Mouse (Mus musculus) testis, adult 2 months (tissue): ENCODE measurements around the gene 9430015G10Rik. TPM values are rescaled to one million over a fixed set of nuclear protein-coding genes. Genes with fewer than 3 reads are reported as not detected.

Experiments
- H3K27ac ChIP-seq: fragments of 200-500 bp; 2 replicates; pipeline ENCODE4 v1.5.1; 2012; ENCODE audit warnings: low read depth, low read length; ENCODE audit not compliant: control insufficient read depth, insufficient read depth
- H3K27me3 ChIP-seq: fragments of 200-500 bp; 2 replicates; pipeline ENCODE4 v1.6.1; 2012; ENCODE audit warnings: mild to moderate bottlenecking, low read length, moderate library complexity; ENCODE audit not compliant: control insufficient read depth, insufficient read depth
- H3K36me3 ChIP-seq: fragments of 200-500 bp; 2 replicates; pipeline ENCODE4 v1.6.1; 2012; ENCODE audit warnings: mild to moderate bottlenecking, low read length; ENCODE audit not compliant: control insufficient read depth, insufficient read depth
- H3K4me1 ChIP-seq: fragments of 200-500 bp; 2 replicates; pipeline ENCODE4 v1.6.1; 2012; ENCODE audit warnings: low read length; ENCODE audit not compliant: control insufficient read depth, insufficient read depth
- H3K4me3 ChIP-seq: fragments of 200-500 bp; 2 replicates; pipeline ENCODE4 v1.5.1; 2012; ENCODE audit warnings: low read depth, mild to moderate bottlenecking, low read length, moderate library complexity, mixed read lengths; ENCODE audit not compliant: control insufficient read depth
- CTCF ChIP-seq: fragments of 200-500 bp; IDR thresholded peaks from 2 replicates; pipeline ENCODE4 v1.5.1; 2012; ENCODE audit warnings: low read depth, mild to moderate bottlenecking, inconsistent platforms, low read length, moderate library complexity; ENCODE audit not compliant: control insufficient read depth, insufficient read depth, insufficient replicate concordance
- POLR2A ChIP-seq: fragments of 200-500 bp; IDR thresholded peaks from 2 replicates; pipeline ENCODE4 v1.6.1; 2012; ENCODE audit warnings: low read depth, mild to moderate bottlenecking, inconsistent platforms, low read length, moderate library complexity; ENCODE audit not compliant: control insufficient read depth
- polyA plus RNA-seq: library from polyadenylated mRNA; depleted of rRNA; stranded (reverse); fragments of >200 nt; gene quantifications from 2 replicates; pipeline ENCODE4 v1.2.3, GENCODE M21; 2012

9430015G10Rik gene
- polyA plus RNA-seq, 1 experiment: 121 TPM

DNA sequence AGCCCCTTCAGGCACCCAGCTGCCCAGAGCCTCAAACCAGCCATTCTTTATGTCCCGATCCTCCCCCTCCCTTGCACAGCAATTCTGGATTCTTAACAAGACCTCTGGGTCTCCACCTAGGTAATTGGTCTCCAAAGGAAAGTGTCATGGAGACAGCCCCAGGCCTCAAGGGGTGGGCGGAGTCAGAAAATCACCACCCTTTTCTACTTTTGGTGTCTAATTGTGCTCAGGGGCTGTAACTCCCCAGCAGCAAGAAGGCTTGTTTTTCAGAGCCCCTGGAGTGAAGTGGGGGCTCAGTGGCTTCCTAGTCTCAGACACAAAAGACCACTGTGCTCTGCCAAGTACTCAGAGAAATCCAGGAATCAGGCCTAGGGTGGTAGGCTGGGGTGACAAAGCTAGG is 39.1 kb upstream of the 9430015G10Rik start:
- no peaks in the 10 kb centered on the region for H3K4me1 ChIP-seq
- no peak for TF ChIP-seq POLR2A
- no peaks in the 10 kb centered on the region for H3K36me3 ChIP-seq
- no peak overlapping the region for H3K27ac ChIP-seq
- H3K4me3 ChIP-seq: no peak overlapping the region
- no peaks in the 10 kb centered on the region for H3K27me3 ChIP-seq

DNA sequence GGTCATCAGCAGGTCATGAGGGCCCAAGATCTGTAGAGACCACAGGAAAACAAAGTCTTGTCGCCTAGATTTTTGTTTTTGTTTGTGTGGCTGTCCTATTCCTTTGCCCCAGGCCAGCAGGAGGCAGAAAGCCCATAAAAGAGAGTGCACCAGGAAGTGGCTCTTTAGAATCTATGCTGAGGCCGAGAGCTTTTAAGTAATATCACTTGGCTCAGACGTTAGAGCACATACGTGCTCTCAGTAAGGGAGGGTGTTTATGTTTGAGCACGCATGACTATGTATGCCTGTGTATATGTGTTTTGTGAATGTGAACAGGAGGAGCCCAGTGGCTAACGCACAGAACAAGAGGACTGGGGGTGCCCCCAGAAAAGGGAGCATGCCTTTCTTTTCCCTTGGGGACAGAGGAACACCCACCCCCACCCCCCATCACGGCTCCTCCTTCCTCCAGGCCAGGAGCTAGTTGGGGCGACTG is 32.8 kb upstream of the 9430015G10Rik start:
- TF ChIP-seq CTCF (no peak), POLR2A (no peak)
- H3K27ac ChIP-seq: no peak overlapping the region
- H3K36me3 ChIP-seq: no peaks in the 10 kb centered on the region
- no peak overlapping the region for H3K4me3 ChIP-seq
- H3K27me3 ChIP-seq: no peaks in the 10 kb centered on the region
- peaks cover 7% of the 10 kb centered on the region for H3K4me1 ChIP-seq

DNA sequence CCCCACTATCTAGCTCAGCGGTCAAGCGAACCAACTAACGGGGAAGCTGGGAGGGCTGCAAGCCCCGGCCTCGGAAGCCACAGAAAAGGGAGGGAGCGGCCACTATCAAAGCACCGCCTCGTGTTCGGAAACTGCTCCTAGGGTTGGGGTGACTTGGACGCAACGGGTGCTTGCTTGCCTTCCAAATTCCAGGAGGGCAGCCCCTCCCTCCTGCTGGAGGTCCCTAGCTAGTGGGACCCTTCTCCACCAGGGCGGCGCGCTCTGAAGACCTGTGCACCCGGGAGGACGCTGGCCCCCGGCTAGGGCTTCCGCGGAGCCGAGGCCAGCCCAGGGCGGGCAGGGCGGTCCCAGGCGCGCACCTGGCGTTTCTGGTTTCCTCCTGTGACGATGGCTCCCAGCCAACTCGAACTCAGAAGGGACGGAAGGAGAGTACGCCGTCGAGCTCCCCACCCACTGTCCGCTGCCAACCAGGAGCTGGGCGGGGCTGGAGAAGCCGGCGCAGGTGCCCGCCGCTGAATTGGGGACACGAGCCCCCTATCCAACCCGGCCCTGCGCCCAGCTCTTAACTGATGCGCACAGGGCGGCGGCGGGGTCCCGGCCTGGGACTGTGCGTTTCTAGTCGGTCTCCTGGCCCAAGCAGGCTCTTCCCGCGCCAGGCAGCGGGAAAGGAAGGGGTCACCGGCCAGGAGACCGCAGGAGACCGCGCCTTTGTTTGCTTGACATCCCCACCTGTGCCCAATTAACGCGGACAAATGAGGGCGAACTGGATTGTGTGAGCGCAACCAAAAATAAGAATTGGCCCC is 32.1 kb upstream of the 9430015G10Rik start:
- H3K4me3 ChIP-seq: peak overlapping the region; percentile 28

DNA sequence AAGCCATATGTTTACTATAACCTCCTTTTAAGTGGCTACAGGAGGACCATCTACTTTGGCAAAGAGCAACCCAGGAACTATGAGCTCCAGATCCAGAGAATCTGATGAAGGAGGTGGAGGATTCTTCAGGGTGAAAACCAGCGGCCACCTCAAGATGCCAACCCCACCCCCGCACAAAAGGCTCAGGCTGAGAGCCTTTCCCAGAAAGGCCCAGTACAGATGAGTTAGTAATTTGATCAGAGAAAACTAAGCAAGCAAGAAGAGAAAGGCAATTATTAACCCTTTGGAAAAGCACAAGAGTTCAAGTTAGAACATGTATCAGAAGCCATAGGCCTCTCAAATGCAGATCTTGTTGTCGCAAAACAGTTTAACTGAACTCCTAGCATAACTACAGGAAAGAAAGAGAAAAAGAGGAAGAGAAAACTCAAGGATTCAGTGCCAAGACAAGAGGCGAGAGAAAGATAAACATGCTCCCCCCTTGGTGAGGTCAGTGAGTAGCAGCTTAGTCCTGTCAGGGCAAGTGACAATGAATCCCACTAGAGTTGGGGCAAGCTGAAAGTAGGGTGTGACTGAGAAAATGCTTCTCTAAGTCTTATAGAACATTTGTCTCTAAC is 27.1 kb upstream of the 9430015G10Rik start:
- H3K27ac ChIP-seq: peak overlapping the region; percentile 43
- TF ChIP-seq CTCF: no peak
- no peak for TF ChIP-seq POLR2A

More for the DNA sequence above, 32.1 kb upstream of the 9430015G10Rik start:
- H3K4me1 ChIP-seq: peaks cover 7% of the 10 kb centered on the region
- TF ChIP-seq POLR2A (no peak), CTCF (no peak)
- H3K27ac ChIP-seq: no peak overlapping the region
- H3K27me3 ChIP-seq: no peaks in the 10 kb centered on the region
- H3K36me3 ChIP-seq: no peaks in the 10 kb centered on the region

DNA sequence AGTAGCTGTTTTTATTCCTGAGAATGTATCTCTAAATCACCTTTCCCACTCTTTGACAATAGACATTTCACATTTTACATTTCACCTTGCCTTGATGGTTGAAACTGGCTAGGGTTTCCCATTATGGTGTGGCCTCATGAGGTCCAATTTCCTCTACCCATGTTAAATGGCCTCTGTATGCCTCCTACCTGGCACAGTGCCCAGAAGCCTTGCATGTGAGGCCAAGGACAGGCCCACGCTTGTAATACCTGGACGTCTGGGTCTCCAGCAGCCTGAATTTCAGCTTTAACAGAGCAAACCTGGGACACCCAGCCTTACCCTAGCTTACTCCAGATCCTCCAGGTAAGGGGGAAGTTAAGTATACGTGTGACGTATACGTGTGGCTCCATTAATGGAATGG is 26.4 kb upstream of the 9430015G10Rik start:
- no peaks in the 10 kb centered on the region for H3K36me3 ChIP-seq
- peak overlapping the region; percentile 78 for H3K27ac ChIP-seq
- no peak overlapping the region for H3K4me3 ChIP-seq
- peaks cover 14% of the 10 kb centered on the region for H3K4me1 ChIP-seq
- H3K27me3 ChIP-seq: no peaks in the 10 kb centered on the region
- TF ChIP-seq POLR2A (no peak), CTCF (no peak)

More for the DNA sequence above, 27.1 kb upstream of the 9430015G10Rik start:
- no peak overlapping the region for H3K4me3 ChIP-seq
- H3K36me3 ChIP-seq: no peaks in the 10 kb centered on the region
- H3K27me3 ChIP-seq: no peaks in the 10 kb centered on the region
- peaks cover 14% of the 10 kb centered on the region for H3K4me1 ChIP-seq

DNA sequence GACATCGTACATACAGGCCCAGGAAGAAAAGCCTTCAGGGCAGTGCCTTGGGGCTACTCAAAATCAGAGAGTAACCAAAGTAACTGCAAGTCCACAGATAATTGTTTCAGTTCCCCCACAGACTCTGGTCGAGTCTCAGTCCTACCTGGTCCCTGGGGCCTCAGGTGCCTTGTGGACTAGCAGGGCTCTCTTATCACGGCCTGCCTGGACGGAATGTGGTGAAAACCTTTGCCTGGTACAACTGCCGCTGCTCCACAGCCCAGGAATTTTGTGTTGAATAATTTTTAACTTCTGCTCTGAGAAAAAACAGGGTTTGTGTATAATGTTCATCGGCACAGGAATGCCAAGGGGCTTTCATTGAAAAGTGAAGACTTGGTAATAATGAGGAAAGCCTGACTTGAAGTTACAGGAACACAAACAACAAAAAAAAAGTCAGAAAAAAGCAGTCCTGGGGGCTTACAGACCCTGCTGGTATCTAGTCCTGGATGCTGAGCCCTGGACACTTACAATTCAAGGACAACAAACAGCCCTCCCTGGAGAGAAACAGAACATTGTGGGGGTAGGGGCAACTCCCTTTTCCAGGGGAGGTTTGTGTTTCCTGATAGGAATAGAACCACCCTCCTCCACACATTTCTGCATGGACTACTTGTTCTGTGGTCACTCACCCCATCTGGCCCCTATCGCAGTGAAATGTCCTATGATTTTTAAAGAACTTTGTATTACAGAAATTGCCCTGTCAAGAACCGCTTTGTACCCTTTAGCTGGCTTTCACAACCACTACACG is 25.5 kb upstream of the 9430015G10Rik start:
- Histone ChIP-seq H3K36me3 (no peaks in the 10 kb centered on the region), H3K27me3 (no peaks in the 10 kb centered on the region), H3K27ac (peak overlapping the region; percentile 78), H3K4me3 (no peak overlapping the region), H3K4me1 (peaks cover 14% of the 10 kb centered on the region)
- TF ChIP-seq CTCF: no peak

DNA sequence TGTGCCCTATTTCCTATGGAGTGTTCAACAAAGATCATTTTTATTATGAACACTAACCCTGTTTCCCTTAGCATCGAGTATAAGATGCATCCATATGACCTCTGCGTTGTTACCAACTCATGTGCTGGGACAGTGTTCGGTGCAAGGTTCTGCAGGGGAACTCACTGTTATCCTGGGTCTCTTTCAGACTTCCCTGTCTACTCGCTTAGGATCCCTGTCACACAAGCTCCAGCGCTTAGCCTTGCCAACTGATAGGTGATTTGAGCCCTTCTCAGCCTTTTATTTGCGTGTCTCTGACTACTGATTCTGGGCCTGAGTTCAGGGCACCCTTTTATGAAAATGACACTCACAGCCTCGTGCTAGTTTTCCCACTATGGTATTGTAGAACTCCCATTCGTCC is 24.5 kb upstream of the 9430015G10Rik start:
- Histone ChIP-seq H3K4me1 (peaks cover 14% of the 10 kb centered on the region), H3K36me3 (no peaks in the 10 kb centered on the region), H3K4me3 (no peak overlapping the region), H3K27me3 (no peaks in the 10 kb centered on the region), H3K27ac (peak overlapping the region; percentile 77)
- TF ChIP-seq POLR2A: no peak
- no peak for TF ChIP-seq CTCF
